Mouse (Mus musculus) CD4-positive, CD25-positive, alpha-beta regulatory T cell, adult 4 months (primary cell): ENCODE measurements around the gene B3gnt2. TPM values are rescaled to one million over a fixed set of nuclear protein-coding genes. Genes with fewer than 3 reads are reported as not detected.
A peak's percentile ranks its signal among the peaks of the same experiment; 100 is the strongest.

Source experiments
- ATAC-seq: one replicate; pipeline ENCODE4 v1.8.0; 2017
- polyA plus RNA-seq, 2 experiments: library from polyadenylated mRNA; unstranded; fragments of 100-300 nt; shearing (Covaris generic); gene quantifications; one replicate each; pipeline ENCODE4 v1.2.1; 2017

The B3gnt2 gene
- polyA plus RNA-seq, 2 experiments from 2014 or later = 7.0 to 16.4 TPM

DNA sequence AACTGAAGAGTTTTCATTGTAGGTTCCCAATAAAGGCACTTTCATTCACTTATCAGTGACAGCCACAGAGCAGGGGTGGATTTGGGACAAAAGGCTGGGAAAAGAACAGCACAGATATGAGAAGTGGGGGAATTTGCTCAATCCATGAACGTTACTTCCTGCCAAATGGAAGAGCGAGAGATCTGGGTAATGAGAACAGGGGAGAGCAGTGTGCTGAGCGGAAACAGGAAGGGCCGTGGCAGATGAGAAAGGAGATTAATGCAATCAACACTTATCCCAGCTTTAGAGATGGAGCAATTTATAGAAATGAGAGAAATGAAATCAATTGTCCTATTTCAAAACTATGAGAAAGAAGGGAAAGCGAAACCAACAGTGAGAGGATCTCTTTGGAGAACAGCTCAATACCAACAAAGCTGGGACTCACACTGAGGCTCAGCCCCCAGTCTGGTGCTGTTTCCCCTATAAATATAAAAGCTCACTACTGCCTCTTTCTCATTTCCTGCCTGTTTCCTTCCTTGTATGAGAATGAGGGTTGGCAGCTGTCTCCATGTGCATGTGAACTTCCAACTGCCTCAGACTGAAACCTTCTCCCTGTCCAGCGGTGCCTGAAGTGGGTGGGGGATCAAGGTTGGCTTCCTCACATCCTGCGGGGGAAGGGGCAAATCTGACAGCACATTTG, 11.0 kb upstream of the B3gnt2 start:
- peak; percentile 77 for ATAC-seq

- no peak for ATAC-seq
Measured at GRCm38 (mm10) chr11:22868582-22868981, 7.8 kb upstream of the B3gnt2 start.

DNA sequence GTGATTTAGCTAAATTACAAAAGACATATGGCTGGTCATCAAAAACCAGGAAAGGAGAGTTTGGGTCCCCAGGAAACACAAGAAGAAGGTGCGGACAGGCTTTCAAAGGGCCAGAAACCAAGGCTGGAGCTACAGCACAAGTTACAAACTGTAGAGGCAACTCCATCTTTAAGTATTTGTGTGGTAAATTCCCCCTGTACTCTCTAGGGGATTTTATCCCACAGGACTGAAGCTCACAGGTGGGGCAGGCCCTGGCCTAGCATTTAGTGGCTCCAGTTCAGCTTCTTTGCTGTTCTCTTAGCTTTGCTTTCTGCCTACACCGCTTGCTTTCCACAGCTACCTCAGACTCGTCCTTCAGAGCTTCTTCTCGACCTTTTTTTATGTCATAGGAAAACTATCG, 6.9 kb upstream of the B3gnt2 start:
- no peak for ATAC-seq

DNA sequence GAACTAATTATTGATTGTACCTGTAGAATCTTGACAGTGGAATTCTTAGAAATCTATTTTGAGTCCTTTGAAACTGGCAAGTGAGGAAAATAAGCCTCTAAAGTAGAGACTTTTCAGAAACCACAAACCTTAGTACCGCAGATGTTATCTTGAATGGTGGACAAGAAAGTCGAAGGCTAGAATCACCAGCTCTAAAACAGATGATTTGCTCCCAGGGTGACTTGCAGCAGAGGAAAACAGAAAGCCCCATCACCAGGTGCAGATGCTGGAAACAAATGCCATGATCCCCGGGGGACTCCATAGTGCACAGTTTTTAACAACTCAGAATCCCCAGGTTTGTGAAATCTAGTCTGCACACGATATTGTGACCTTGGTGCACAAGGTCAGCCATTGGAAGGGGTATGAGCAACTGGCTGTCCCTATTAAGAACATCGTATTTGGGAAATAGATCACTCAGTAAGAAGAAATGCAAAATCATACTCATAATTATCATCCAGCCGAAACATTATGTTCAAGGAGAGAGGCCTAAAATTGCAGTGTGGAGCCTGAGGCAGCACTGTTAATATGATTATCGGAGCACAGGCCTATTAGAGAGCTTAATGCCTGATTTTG, 5.0 kb upstream of the B3gnt2 start:
- ATAC-seq = peak; percentile 73

- ATAC-seq = no peak
Measured at GRCm38 (mm10) chr11:22864305-22865060, 3.7 kb upstream of the B3gnt2 start.

DNA sequence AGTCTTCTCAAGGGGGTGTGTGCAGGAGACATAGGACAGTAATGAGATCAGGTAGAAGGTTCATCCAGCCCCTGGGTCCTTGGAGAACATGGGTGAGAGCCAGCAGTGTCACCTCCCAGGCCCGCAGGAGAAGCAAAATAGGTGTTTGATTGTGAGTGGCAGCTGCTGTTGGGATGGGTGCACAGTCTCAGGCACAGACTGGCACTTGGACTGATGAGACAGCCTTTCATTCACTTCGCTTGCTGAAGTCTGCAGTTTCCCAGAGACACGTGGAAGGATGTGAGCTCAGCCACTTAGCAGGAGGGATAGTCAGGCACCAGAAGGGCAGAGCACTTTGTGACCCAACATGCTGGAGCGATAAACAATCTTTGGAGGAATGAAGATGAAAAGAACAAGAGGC, 2.8 kb upstream of the B3gnt2 start:
- no peak for ATAC-seq

- ATAC-seq = no peak
Measured at GRCm38 (mm10) chr11:22861315-22861714, 554 bp upstream of the B3gnt2 start.

DNA sequence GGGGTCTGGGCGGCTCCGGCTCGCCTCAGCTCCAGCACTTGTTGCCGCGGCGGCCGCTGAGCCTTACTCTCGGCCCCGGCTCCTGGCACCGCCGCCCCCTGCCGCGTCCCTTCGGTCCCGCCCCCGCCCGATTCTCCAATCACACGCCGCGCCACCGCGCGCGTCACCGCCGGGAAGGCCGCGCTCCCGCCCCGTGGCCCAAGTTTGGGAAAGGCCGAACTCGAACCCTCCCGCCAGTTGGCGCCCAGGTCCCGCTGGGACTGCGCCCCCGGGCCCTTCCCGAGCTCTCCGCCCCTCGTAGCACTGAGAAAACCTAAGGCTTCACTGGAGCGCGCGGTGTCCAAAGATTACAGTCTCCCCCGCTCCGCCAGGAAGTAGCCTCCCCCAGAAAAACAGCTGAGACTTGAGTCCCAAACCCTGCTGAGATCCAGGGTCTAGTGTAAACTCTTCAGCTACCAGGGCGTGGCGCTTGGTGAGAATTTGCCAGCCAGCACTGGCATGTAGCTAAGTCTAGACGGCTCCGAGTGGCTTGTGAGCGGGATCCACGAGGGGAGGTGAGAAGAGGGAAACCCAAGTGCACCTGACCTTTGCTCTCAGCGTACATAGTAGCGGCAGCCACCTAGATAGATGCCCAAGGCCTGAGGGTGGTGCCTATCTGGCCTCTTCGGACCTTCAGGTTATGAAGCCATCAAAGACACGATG, 977 bp downstream of the B3gnt2 start:
- peak; percentile 64 for ATAC-seq

DNA sequence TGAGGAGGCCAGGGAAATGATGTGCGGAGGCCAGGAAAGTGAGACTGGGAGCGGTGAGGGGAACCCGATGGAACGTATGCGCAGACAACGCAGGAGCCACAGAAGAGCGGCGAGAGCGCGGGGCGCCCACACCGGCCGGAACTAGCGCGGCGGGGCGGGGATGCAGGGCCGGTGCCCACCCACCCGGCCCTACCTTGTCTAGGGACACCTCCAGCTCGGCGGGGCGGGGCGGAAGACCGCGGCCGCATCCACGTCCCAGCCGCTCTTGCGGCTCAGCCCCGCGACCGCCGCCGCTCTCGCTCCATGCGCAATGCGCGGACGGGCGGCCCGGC, 1.5 kb downstream of the B3gnt2 start:
- ATAC-seq = peak; percentile 15

- ATAC-seq = peak; percentile 33
Measured at GRCm38 (mm10) chr11:22858441-22859300, 2.1 kb downstream of the B3gnt2 start.

- ATAC-seq = peak; percentile 6
Measured at GRCm38 (mm10) chr11:22857705-22858440, 2.9 kb downstream of the B3gnt2 start.

DNA sequence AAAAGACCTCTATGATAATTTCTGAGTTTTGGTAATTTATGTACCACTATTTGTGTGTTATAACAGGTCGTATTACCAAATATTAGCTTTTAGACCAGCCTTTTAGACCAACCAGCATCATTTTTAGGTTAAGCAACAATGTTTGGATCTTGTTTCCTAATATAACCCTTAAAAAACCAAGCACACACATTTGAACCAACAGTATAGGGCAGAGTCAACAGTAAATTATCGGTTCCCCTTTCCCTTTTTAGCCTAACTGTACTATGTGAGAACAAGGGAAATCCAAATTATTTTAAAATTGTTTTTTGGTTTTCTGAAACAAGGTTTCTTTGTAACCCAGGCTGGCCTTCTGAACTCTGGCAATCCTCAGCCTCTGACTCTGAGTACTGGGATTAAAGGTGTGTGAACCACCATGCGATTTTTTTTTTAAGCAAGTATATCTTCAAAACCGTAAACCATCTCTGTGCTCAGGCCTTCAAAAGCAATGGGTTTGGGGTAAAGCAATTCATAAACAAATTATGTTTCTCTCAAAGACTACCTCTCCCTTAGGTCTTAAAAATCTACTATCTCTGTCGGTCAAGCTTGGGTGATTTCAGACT, 3.6 kb downstream of the B3gnt2 start:
- no peak for ATAC-seq

DNA sequence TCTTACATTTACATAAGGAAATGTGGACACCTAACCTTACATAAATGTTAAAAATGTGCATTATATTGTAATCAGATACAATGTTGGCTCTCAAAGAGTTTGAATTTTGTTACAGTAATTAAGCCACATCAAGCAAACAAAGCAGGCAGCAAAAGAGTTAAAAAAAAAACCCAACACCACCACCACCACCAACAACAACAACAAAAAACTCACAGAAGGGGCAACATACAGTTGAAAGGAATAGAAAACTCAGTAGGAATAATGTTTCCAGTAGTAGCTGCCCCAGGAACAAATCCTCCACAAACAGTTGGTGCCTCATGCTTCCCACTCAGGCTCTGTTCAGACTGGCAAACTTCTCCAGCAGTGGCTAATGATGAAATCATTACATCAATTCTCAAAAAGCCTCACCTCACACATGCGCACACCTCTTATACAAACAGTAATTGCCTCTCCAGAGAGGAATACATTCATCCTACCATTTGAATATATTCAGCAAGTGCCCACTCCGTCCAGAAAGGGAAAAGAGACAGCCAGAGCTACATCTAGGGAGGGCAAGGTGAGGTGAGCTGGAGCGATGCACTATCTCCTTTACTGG, 4.3 kb downstream of the B3gnt2 start:
- ATAC-seq = no peak

DNA sequence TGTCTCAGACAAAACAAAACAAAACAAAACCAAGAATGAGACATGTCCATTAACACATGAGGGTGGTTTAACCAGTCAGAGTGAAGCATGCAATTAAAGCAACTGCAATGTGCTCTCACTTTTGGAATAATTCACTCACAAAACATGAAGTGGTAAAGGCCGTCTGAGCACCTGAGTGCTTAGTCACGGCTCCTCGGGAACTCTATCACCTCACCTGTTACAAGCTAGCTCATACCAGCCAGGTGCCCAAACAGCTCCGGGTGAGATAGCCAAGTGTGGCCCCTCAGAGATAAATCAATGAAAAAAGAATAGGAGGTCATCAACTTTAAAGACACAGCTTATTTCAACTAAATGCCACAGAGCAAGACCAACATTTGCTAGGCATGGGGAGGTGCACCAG, 6.2 kb downstream of the B3gnt2 start:
- ATAC-seq = no peak

- ATAC-seq = peak; percentile 7
Measured at GRCm38 (mm10) chr11:22853477-22854157, 7.1 kb downstream of the B3gnt2 start.

DNA sequence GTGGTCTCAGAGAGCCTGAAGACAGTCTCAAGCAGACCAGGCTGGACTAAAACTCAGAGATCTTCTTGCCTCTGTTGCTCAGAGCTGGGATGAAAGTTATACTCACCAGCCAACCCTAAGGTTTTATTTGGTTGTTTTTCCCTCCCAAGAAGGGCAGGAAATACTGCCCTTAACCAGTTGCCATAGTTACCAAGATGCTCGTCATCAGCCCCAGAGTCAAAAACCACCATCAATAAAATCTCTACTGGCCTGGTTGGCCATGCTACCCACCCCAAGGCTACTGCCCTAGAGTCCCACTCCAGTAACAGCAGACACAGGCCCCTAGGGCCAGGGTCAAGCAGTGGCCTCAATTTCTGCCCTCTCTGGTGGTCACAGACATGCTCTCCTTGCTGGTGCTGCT, 8.3 kb downstream of the B3gnt2 start:
- peak; percentile 53 for ATAC-seq

DNA sequence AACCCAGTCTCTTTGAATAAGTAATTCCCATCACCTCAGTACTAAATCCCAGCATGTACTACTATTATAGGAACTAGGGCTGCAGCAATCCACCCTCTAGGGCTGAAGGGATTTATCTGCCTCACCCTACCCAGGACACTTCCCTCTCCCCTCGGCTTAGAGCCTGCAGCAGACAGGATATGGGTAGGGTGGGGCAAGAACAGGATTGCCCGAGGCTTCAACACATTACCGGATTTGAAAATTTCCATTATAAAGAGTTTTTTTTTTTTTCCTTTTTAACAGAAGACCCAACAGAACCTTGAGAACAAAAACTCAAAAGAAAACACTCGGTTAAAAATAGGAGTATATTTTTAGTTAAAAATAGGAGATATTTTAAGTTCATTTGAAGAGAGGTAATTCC, 9.3 kb downstream of the B3gnt2 start:
- ATAC-seq = peak; percentile 52

DNA sequence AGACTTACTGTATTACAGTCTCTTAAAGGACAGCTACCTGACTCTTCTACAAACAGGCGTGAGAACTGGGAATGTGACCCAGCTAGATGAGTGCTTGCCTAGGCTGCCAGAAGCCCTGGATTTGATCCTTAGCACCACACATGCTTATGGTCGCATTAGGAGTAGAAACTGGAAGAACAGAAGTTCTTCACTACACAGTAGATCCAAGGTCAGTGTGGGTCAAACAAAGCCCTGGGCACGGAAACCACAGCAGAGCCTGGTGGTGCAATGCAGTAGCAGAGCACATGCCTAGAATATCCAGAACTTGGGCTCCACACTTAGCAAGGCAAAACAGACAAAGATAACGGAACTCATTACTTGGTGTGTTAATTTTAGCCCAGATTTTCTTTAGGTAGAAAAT, 10.7 kb downstream of the B3gnt2 start:
- ATAC-seq = no peak

- ATAC-seq = no peak
Measured at GRCm38 (mm10) chr11:22848649-22849195, 12.0 kb downstream of the B3gnt2 start.
